Mouse (Mus musculus) granulocyte monocyte progenitor cell, adult 5-6 weeks (primary cell): ENCODE measurements at regions not wholly inside any gene's neighbourhood (a gene's known extent, or its start where the extent isn't known, plus 50 kb on each side); places are given as distances from the start of the nearest gene placed in this dataset.
A peak's percentile ranks its signal among the peaks of the same experiment; 100 is the strongest.
"Not testable (repeated sequence)": the region's sequence is repeated elsewhere in the genome, so short reads cannot be mapped to it uniquely, and the experiment has no call there.

Experiments
- ATAC-seq: replicated peaks from 2 replicates; pipeline ENCODE4 v1.8.0; 2016; ENCODE audit warnings: mild to moderate bottlenecking, moderate TSS enrichment, inconsistent platforms; ENCODE audit not compliant: poor library complexity, severe bottlenecking

DNA sequence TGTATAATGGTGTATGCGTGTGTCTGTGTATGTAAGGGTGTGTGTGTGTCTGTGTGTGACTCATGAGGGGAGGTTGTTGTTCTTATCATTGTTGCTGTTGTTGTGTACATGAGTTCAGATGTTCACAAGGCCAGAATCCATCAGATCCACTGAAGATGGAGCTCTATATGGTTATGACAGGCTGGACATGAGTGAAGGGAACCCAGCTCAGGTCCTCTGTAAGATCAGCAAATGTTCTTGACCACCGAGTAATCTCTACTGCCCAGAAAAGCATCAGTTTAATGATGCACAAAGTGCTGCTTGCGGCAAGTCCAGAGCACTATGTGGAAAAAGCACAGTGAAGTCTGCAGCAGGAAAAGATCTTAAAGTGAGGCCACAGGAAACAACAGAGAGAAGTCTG, 77.5 kb downstream of the Gm15319 start:
- not testable (repeated sequence) for ATAC-seq

DNA sequence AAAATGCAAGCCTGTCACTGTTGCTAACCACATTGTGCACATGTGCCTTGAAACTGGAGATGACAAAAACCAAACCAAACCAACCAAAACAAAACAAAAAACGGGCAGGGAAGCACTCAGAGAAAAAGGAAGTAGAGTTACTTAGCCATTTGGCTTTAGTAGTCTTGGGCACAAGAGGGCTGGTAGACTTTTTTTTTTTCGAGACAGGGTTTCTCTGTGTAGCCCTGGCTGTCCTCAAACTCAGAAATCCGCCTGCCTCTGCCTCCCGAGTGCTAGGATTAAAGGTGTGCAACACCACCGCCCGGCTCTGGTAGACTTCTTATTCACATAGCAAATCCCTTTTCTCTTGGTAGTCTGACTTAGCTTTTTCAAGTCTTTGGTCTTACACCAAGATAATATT, 78.2 kb downstream of the Gm15319 start:
- not testable (repeated sequence) for ATAC-seq

- not testable (repeated sequence) for ATAC-seq
Measured at GRCm38 (mm10) chr8:20283141-20283540, 79.9 kb downstream of the Gm15319 start.

- not testable (repeated sequence) for ATAC-seq
Measured at GRCm38 (mm10) chr8:20281201-20281887, 81.7 kb downstream of the Gm15319 start.

GRCm38 (mm10) chr8:20277701-20278100, 85.3 kb downstream of the Gm15319 start:
- not testable (repeated sequence) for ATAC-seq

- ATAC-seq: not testable (repeated sequence)
Measured at GRCm38 (mm10) chr8:20276661-20277060, 86.3 kb downstream of the Gm15319 start.

- ATAC-seq: not testable (repeated sequence)
Measured at GRCm38 (mm10) chr8:20273844-20274243, 89.2 kb downstream of the Gm15319 start.

- ATAC-seq: peak; percentile 53
Measured at GRCm38 (mm10) chr8:20267520-20268127, 95.4 kb downstream of the Gm15319 start.

GRCm38 (mm10) chr8:20266776-20267175, 96.2 kb downstream of the Gm15319 start:
- ATAC-seq: not testable (repeated sequence)

DNA sequence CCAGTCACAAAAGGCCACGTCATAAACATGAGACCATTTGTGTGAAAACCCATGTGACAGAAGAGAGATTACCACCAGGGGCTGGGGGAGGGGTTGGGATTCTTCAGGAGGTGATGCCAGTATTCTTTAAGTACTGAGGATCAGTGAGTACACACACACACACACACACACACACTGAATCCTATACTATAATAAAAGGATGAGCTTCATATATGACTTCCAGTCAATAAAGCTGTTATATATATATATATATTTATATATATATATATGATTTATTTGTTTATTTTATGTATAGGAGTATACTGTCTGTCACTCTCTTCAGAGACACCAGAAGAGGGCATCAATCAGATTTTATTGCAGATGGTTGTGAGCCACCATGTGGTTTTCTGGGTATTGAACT, 98.4 kb downstream of the Gm15319 start:
- not testable (repeated sequence) for ATAC-seq

DNA sequence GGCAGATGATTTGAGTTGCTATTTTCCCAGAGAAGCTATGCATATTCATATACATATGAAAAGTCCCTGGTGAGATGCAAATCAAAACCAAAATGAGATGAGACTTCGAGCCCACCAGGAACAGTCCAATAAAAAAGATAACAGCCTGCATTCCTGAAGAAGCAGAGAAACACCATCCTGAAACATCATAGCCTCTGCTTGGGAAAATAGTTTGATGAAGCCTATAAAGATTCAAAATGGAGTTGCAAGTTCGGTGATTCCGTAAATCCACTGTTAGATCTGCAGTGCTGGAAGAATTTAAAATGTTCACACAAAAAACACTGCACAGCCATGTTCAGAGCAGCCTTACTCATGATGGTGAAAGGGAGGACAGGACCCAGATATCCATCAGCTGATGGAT, 98.9 kb downstream of the Gm15319 start:
- ATAC-seq: not testable (repeated sequence)

DNA sequence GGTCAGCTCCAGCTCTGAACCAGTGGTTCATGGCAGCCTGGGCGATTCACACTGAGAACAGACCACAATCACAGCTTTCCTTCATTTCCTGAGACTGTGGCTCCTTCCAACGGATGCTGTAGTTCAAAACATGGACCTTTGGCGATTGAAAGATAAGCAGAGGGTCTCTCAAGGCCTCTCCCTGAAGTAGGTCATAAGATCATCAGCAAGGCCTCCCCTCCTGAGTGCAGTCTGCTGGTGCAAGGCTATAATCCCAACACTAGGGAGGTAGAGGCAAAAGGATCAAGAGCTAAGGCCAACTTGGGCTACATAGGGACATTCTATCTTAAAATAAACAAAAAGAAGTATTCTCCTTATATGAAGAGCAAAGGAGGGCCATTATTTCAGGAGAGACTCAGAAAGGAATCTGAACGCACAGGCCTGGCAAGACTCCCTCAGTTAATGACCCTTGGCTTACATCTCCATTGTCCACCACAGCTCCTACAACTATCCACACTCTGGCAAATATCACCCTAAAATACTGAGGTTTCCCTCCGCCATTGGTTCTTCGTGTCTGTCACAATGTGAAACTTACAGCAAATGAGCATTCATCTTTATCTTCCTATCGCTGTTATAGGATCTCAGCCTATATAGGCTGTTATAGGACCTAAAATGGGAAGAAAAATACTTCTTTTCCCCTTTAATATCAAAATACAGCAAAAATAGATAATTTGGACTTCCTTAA, 100.0 kb downstream of the Gm15319 start:
- not testable (repeated sequence) for ATAC-seq

DNA sequence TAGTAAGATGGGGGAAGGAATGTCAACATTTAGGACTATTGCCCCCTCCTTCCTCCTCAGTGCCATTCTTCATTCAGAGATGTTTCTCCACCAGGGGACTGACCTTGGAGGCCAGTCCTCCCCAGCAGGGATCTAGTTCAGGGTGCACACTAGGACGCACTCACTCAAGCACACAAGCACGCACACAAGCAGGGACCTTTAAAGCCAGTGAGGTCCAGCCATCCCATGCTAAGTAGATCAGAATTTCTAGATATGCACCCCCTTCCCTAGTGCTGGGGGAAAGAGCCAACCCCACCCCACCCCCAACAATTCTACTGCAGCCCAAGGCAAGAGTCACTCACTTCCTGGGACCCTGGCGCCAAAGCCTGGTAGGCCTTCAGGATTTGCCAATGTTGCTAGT, 100.8 kb downstream of the Gm15319 start:
- ATAC-seq: 0 out of 2 replicates have a peak, but pooled peaks have one; percentile 35

DNA sequence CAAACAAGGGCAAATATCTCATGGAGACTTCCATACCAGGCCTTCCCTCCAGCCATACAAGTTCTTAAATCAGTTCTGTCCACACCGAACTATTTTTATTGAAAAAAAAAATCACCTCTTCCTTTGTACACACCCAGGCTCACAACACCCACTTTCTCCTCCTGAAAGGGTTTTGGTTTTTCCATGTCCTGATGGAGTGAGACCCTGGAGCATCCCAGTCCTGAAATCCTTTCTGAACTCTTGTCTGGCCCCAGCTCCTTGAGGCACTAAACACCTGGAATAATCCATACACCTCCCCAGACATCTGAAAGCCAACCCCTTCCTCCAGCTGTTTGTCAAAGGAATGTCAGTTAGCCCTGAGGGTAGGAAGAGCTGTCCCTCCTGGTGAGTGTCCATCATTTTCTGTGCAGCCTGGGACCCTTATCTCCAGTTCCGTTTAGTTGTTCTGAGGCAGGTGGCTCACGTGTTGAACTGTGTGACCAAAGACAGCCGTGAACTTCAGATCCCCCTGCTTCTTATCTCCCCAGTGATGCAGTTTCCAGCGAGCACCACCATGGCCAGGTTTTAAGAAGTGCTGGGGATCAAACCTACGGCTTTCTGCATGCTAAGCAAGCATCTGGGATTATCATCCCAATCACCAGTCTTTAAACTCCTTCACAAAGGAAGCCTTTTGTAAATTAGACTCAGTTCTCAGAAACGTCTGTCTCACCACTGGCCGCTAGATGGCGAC, 101.4 kb downstream of the Gm15319 start:
- ATAC-seq: 0 out of 2 replicates have a peak, but pooled peaks have one; percentile 44

GRCm38 (mm10) chr8:20261007-20261406, 102.0 kb downstream of the Gm15319 start:
- not testable (repeated sequence) for ATAC-seq

DNA sequence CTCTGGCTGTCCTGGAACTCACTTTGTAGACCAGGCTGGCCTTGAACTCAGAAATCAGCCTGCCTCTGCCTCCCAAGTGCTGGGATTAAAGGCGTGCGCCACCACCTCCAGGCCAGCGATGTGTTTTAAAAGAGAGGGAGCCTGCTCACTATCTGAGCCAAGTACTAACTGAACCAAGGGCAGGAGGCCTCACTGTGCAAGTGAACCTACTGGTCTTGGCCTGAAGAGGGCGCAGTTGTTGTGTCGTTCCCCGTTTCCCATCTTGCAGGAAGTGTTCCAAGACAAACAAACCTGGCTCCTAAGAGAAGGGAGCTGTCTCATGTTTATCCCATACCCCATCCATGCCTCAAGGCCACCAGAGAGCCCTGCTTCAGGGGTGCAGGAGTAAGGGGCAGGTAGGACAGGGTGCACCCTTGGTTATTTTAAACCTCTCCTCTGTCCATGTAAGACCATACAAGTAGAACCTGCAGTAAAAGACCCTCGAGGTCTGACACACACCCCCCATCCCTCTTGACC, 102.8 kb downstream of the Gm15319 start:
- ATAC-seq: peak; percentile 87

- not testable (repeated sequence) for ATAC-seq
Measured at GRCm38 (mm10) chr8:20259662-20260061, 103.3 kb downstream of the Gm15319 start.
